Mouse (Mus musculus): ENCODE results near the gene Ccdc171.

- no peak for TF ChIP-seq POLR2A (IDR thresholded peaks at IDR 0.05; ENCODE audit: insufficient read depth, low read depth, low read length)
- TF ChIP-seq EP300 (IDR thresholded peaks at IDR 0.05; ENCODE audit: insufficient read depth, low read depth, low read length): no peak
- no peak for TF ChIP-seq CTCF (IDR thresholded peaks at IDR 0.05)
Measured at GRCm38 (mm10) chr4:83572521-83572920, 47.2 kb downstream of the Ccdc171 start.

Measured in heart, adult 2 months (tissue).